Mouse (Mus musculus) limb, embryonic 11.5 days (tissue): ENCODE results near the gene Mob2. TPM values are rescaled to one million over a fixed set of nuclear protein-coding genes. Genes with fewer than 3 reads are reported as not detected.

Experiments
- ATAC-seq: fragments of 200-750 bp; cut with Nextera tagmentation; 2 replicates; pipeline ENCODE4 v1.8.0; 2017; ENCODE audit warnings: low read depth; ENCODE audit not compliant: insufficient number of reproducible peaks, low FRiP score, low TSS enrichment
- DNase-seq: peaks from one replicate; pipeline ENCODE4 v3.0.0-alpha.2; 2015; ENCODE audit warnings: low spot score
- H3K27ac ChIP-seq: fragments of 300-500 bp; sonication (generic); replicated peaks from 2 replicates; pipeline ENCODE4 v1.5.1; 2014; ENCODE audit warnings: low read depth, mild to moderate bottlenecking, low read length
- H3K27me3 ChIP-seq: fragments of 300-500 bp; sonication (generic); 2 replicates; pipeline ENCODE4 v1.6.1; 2014; ENCODE audit warnings: mild to moderate bottlenecking, low read length, mixed read lengths; ENCODE audit not compliant: control insufficient read depth, insufficient read depth
- H3K36me3 ChIP-seq: fragments of 300-500 bp; sonication (generic); 2 replicates; pipeline ENCODE4 v1.6.1; 2014; ENCODE audit warnings: mild to moderate bottlenecking, low read length, moderate library complexity, mixed read lengths; ENCODE audit not compliant: control insufficient read depth, insufficient read depth
- H3K4me1 ChIP-seq: fragments of 300-500 bp; sonication (generic); 2 replicates; pipeline ENCODE4 v1.6.1; 2014; ENCODE audit warnings: low read length, mixed read lengths; ENCODE audit not compliant: control insufficient read depth, insufficient read depth
- H3K4me2 ChIP-seq: fragments of 300-500 bp; sonication (generic); 2 replicates; pipeline ENCODE4 v1.6.1; 2014; ENCODE audit warnings: low read depth, mild to moderate bottlenecking, moderate library complexity; ENCODE audit not compliant: severe bottlenecking
- H3K4me3 ChIP-seq: fragments of 300-500 bp; sonication (generic); 2 replicates; pipeline ENCODE4 v1.5.1; 2014; ENCODE audit warnings: low read depth, low read length
- H3K9ac ChIP-seq: fragments of 300-500 bp; sonication (generic); 2 replicates; pipeline ENCODE4 v1.6.1; 2014; ENCODE audit warnings: mild to moderate bottlenecking, low read length
- H3K9me3 ChIP-seq: fragments of 300-500 bp; sonication (generic); 2 replicates; pipeline ENCODE4 v1.6.1; 2016; ENCODE audit warnings: low read length; ENCODE audit not compliant: control insufficient read depth
- WGBS: fragments of 180-500 bp; shearing (Covaris S2); extraction: QIAGEN DNeasy Blood & Tissue Kit; methylation state at CpG from one replicate; pipeline ENCODE4 v1.1.7; 2014; 5-methylcytosine and 5-hydroxymethylcytosine counted together
- polyA plus RNA-seq: library from polyadenylated mRNA; unstranded; fragments of >200 nt; fragmentation: Nextera tagmentation; extraction: Ambion mirVana; gene quantifications from 2 replicates; pipeline ENCODE4 v1.2.1, GENCODE M21; 2014

The Mob2 gene
- polyA plus RNA-seq, 1 experiment from 2014 or later = 62.7 TPM

DNA sequence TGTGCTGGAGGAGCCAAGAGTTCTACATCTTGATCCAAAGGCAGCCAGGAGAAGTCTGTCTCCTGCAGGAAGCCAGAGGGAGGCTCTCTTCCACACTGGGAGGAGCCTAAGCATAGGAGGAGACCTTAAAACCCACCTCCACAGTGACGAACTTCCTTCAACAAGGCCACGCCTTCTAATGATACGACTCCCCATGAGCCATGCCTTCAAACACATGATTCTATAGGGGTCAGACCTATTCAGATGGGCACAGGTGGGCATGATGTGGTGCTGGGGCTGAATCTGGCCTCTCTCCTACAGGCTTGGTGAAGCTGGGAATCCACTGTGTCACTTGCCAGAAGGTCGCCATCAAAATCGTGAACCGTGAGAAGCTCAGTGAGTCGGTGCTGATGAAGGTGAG, 79.6 kb downstream of the Mob2 start:
- ATAC-seq (no peak), DNase-seq (no peak)
- WGBS = 85% methylated on average over 7 of the region's 7 CpGs
- Histone ChIP-seq H3K4me2 (no peak overlapping the region), H3K4me3 (no peak overlapping the region), H3K27ac (no peak overlapping the region), H3K27me3 (no peaks in the 10 kb centered on the region), H3K36me3 (no peaks in the 10 kb centered on the region), H3K9ac (no peak overlapping the region), H3K9me3 (no peaks in the 10 kb centered on the region), H3K4me1 (no peaks in the 10 kb centered on the region)

- Histone ChIP-seq H3K4me1 (no peaks in the 10 kb centered on the region), H3K27me3 (no peaks in the 10 kb centered on the region), H3K9ac (no peak overlapping the region), H3K4me3 (no peak overlapping the region), H3K4me2 (no peak overlapping the region), H3K36me3 (no peaks in the 10 kb centered on the region), H3K9me3 (no peaks in the 10 kb centered on the region), H3K27ac (no peak overlapping the region)
- WGBS = 88% methylated on average over 4 of the region's 4 CpGs
- DNase-seq (no peak), ATAC-seq (no peak)
These were observed 81.6 kb downstream of the Mob2 start for GRCm38 (mm10) chr7:141979247-141979646.

GRCm38 (mm10) chr7:141978003-141978402, 82.9 kb downstream of the Mob2 start:
- Histone ChIP-seq H3K9ac (no peak overlapping the region), H3K36me3 (no peaks in the 10 kb centered on the region), H3K27me3 (no peaks in the 10 kb centered on the region), H3K4me2 (no peak overlapping the region), H3K4me1 (no peaks in the 10 kb centered on the region), H3K4me3 (no peak overlapping the region), H3K27ac (no peak overlapping the region), H3K9me3 (no peaks in the 10 kb centered on the region)
- ATAC-seq = no peak
- WGBS = 81% methylated on average over 6 of the region's 6 CpGs
- DNase-seq = no peak

DNA sequence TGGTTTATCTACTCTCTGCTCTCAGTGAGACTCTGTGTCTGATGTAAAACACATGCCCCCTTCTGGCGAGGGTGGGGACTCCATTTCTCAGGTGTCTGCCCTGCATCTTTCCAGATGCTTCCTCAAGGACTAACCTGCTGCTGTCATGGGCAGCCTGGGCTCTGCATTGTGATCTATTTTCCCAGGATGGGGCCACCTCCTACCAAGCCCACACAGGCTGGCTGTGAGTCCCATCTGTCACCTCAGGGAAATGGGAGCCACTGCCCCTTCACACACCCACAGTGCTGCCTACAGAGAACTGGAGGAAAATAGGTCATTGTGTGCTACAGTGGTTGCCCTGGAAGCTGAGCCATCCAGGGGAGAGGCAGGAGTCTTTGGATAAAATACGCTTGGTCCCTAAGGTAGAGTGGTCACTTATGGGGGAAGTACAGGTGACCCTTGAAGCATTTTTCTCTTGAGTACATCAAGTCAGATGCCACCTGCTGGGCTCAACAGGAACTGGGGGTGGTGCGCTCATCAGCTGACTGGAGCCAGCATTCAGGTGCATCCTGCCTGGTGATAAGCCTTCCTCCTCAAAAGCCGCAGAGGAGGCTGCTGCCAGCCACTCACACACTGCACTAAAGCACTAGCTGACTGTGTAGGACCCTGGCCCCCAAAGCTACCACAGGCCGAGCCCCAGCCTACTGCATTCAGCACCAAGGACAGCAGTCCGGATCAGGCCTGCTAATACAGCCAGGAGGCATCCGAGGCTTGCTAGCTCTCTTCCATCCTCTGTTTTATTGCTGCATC, 87.8 kb downstream of the Mob2 start:
- Histone ChIP-seq H3K27me3 (no peaks in the 10 kb centered on the region), H3K4me1 (no peaks in the 10 kb centered on the region), H3K36me3 (no peaks in the 10 kb centered on the region), H3K4me3 (no peak overlapping the region), H3K9me3 (no peaks in the 10 kb centered on the region), H3K27ac (no peak overlapping the region), H3K4me2 (no peak overlapping the region), H3K9ac (no peak overlapping the region)
- DNase-seq (peak; percentile 83), ATAC-seq (0 out of 2 replicates have a peak, but pooled peaks have one; percentile 54)
- WGBS = 31% methylated on average over 7 of the region's 7 CpGs

- no peak overlapping the region for H3K4me2 ChIP-seq
- H3K4me3 ChIP-seq = no peak overlapping the region
- 79% methylated on average over 2 of the region's 2 CpGs for WGBS
- DNase-seq = no peak
- H3K27me3 ChIP-seq = no peaks in the 10 kb centered on the region
- H3K9ac ChIP-seq = no peak overlapping the region
- H3K9me3 ChIP-seq = no peaks in the 10 kb centered on the region
- no peak overlapping the region for H3K27ac ChIP-seq
- no peak for ATAC-seq
- H3K36me3 ChIP-seq = no peaks in the 10 kb centered on the region
- no peaks in the 10 kb centered on the region for H3K4me1 ChIP-seq
These were observed 94.6 kb downstream of the Mob2 start for GRCm38 (mm10) chr7:141966281-141966680.

DNA sequence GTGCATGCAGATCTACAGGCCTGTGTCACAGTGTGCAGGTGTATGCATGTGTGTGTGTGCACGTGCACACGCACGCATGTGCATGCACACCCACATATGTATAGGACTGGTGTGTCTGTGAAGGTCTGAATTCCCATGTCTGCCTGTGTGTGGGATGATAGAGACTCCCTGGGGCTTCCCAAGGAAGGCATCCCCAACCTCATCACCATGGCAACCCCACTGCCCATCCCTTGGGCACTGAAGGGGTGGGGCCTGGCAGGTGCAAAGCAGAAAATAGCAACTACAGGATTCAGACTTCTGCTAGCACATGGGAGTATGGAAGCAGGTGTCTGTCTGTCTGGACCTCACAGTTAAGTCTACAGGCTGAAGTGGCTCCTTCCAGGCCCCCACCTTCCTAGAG, 98.3 kb downstream of the Mob2 start:
- Histone ChIP-seq H3K9me3 (no peaks in the 10 kb centered on the region), H3K9ac (no peak overlapping the region), H3K36me3 (no peaks in the 10 kb centered on the region), H3K27ac (no peak overlapping the region), H3K4me1 (no peaks in the 10 kb centered on the region), H3K4me2 (no peak overlapping the region), H3K27me3 (no peaks in the 10 kb centered on the region), H3K4me3 (no peak overlapping the region)
- 98% methylated on average over 3 of the region's 3 CpGs for WGBS
- no peak for DNase-seq
- ATAC-seq = no peak

DNA sequence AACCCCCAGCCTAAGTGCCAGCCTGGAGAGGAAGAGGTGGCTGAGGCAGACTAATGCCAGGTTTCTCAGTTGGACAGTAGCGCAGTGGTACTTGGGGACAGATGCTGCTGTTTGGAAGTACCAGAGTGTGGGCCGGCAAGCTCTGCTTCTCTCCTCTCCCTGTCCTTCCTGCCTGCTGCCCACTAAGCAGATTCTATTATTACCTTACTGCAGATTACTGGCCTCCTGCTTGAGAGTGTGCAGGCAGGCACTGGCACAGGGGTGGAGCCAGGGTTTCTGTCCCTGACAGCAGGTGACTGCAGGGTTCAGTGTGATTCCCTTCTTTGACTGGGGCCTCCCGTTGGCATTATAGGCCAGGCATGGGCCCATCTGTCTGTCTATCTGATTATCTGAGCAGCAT, 99.4 kb downstream of the Mob2 start:
- Histone ChIP-seq H3K9me3 (no peaks in the 10 kb centered on the region), H3K36me3 (no peaks in the 10 kb centered on the region), H3K27ac (no peak overlapping the region), H3K4me1 (no peaks in the 10 kb centered on the region), H3K4me2 (no peak overlapping the region), H3K27me3 (no peaks in the 10 kb centered on the region), H3K4me3 (no peak overlapping the region), H3K9ac (no peak overlapping the region)
- ATAC-seq = no peak
- WGBS = 90% methylated on average over 3 of the region's 3 CpGs
- DNase-seq = no peak

- WGBS = 72% methylated on average over 2 of the region's 2 CpGs
- ATAC-seq (no peak), DNase-seq (no peak)
- Histone ChIP-seq H3K4me1 (no peaks in the 10 kb centered on the region), H3K9ac (no peak overlapping the region), H3K36me3 (no peaks in the 10 kb centered on the region), H3K27ac (no peak overlapping the region), H3K4me3 (no peak overlapping the region), H3K27me3 (no peaks in the 10 kb centered on the region), H3K4me2 (no peak overlapping the region), H3K9me3 (no peaks in the 10 kb centered on the region)
These were observed 99.9 kb downstream of the Mob2 start for GRCm38 (mm10) chr7:141960926-141961325.

DNA sequence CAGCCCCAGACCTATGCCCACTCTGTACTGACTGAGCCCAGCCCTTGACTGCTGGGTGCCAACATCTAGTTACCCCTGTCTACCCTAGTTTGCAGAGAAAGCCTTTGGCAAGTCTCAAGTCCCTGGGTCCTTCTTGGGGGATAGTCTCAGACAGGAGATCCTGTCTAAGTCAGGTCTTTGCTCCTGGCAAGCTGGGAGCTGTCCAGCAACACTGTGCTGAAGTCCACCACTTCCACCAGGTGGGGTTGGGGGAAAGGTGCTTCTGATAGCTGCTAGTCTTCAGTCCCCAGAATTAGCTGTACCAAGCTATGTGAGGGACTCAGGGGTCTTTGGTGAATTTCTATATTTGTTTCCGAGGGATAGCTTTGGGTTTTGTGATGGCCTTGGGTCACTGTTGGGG, 101.7 kb downstream of the Mob2 start:
- WGBS = 76% methylated on average over 1 of the region's 1 CpGs
- no peak overlapping the region for H3K27ac ChIP-seq
- no peaks in the 10 kb centered on the region for H3K9me3 ChIP-seq
- no peaks in the 10 kb centered on the region for H3K27me3 ChIP-seq
- ATAC-seq (no peak), DNase-seq (peak; percentile 71)
- no peak overlapping the region for H3K4me2 ChIP-seq
- H3K4me3 ChIP-seq = no peak overlapping the region
- H3K36me3 ChIP-seq = no peaks in the 10 kb centered on the region
- H3K9ac ChIP-seq = no peak overlapping the region
- no peaks in the 10 kb centered on the region for H3K4me1 ChIP-seq
